8 mouse cellular contexts compared by ENCODE assay signal in genomic region chr13:102865971-102866724, GRCm38 (mm10).
DNase-seq lines count a peak whose midpoint lies in the region; ATAC-seq and TF ChIP-seq lines count a peak whose summit lies in the region.

No protein-coding gene starts in this region.

- no peak overlapping the region for H3K4me3 ChIP-seq in lung, embryonic 15.5 days
- H3K4me3 ChIP-seq in embryonic fibroblast, embryonic 13.5 days (ENCODE audit: insufficient read depth, low read length), result no peak overlapping the region
- no peak overlapping the region for H3K4me3 ChIP-seq in heart, postnatal 0 days (ENCODE audit: low read depth, low read length)

- no peaks in the 10 kb centered on the region for H3K9me3 ChIP-seq in lung, embryonic 15.5 days
- 0 out of 2 replicates have a peak, but pooled peaks cover 11% of the 10 kb centered on the region for H3K9me3 ChIP-seq in heart, postnatal 0 days (replicated peaks; ENCODE audit: control insufficient read depth, low read length)

- H3K36me3 ChIP-seq in lung, embryonic 15.5 days, result no peaks in the 10 kb centered on the region
- H3K36me3 ChIP-seq in heart, postnatal 0 days (replicated peaks; ENCODE audit: control insufficient read depth, insufficient read depth, low read length), result 0 out of 2 replicates have a peak, but pooled peaks cover 4% of the 10 kb centered on the region

- no peaks in the 10 kb centered on the region for H3K27me3 ChIP-seq in lung, embryonic 15.5 days
- H3K27me3 ChIP-seq in heart, postnatal 0 days (ENCODE audit: control insufficient read depth, insufficient read depth, low read length), result no peaks in the 10 kb centered on the region

- peak overlapping the region; percentile 94 for H3K27ac ChIP-seq in lung, embryonic 15.5 days
- H3K27ac ChIP-seq in embryonic fibroblast, embryonic 13.5 days (ENCODE audit: insufficient read depth, low read length), result peak overlapping the region; percentile 14; the same call in 1 of the 2 replicates
- peak overlapping the region; percentile 73 for H3K27ac ChIP-seq in heart, postnatal 0 days (ENCODE audit: low read depth)

- ATAC-seq in lung, embryonic 15.5 days (ENCODE audit: borderline replicate concordance, extremely low read depth, low FRiP score, low TSS enrichment), result peak; percentile 93
- peak; percentile 43 for ATAC-seq in heart, postnatal 0 days (ENCODE audit: insufficient read depth, low read depth)

- no peak for DNase-seq in lung, adult 18-20 months
- peak; percentile 50 for DNase-seq in heart, postnatal 0 days (ENCODE audit: low spot score)
- peak; percentile 26 to 50 for DNase-seq in layer of hippocampus, postnatal 14 days (ENCODE audit: low spot score in 2 of 2)
- no peak for DNase-seq in embryo, embryonic 10 days (ENCODE audit: low spot score)
- no peak for DNase-seq in cerebellum, adult 8-10 months
- no peak for DNase-seq in adipocyte (ENCODE audit: low spot score)

- no peak for TF ChIP-seq CTCF in embryonic fibroblast, embryonic 13.5 days (IDR thresholded peaks at IDR 0.05; ENCODE audit: borderline replicate concordance, insufficient read depth, low read length)
- TF ChIP-seq CTCF in heart, postnatal 0 days (IDR thresholded peaks at IDR 0.05; ENCODE audit: low read depth), result no peak

- no peak overlapping the region for H3K9ac ChIP-seq in lung, embryonic 15.5 days
- no peak overlapping the region for H3K9ac ChIP-seq in heart, postnatal 0 days (replicated peaks; ENCODE audit: low read depth, low read length)

- no peak for TF ChIP-seq EP300 in heart, postnatal 0 days (IDR thresholded peaks at IDR 0.05; ENCODE audit: low read depth)

- peaks cover 20% of the 10 kb centered on the region for H3K4me1 ChIP-seq in lung, embryonic 15.5 days
- peaks cover under 1% of the 10 kb centered on the region; the same call in 1 of the 2 replicates for H3K4me1 ChIP-seq in embryonic fibroblast, embryonic 13.5 days (ENCODE audit: control insufficient read depth, insufficient read depth, low read length)
- H3K4me1 ChIP-seq in heart, postnatal 0 days (ENCODE audit: control insufficient read depth, insufficient read depth), result peaks cover 41% of the 10 kb centered on the region

- peak overlapping the region; percentile 25 for H3K4me2 ChIP-seq in lung, embryonic 15.5 days
- H3K4me2 ChIP-seq in heart, postnatal 0 days (ENCODE audit: low read depth, low read length), result peak overlapping the region; percentile 4; the same call in 1 of the 2 replicates

- 25% methylated on average over 11 of the region's 11 CpGs for WGBS in lung, embryonic 15.5 days
- WGBS in heart, postnatal 0 days, result 19% methylated on average over 11 of the region's 11 CpGs

- no peak for TF ChIP-seq POLR2A in embryonic fibroblast, embryonic 13.5 days (IDR thresholded peaks at IDR 0.05; ENCODE audit: low read depth, low read length)

Comparison
In these comparisons a context has a peak if more than half of its experiments do, and no peak if none do; other contexts are left out.
1. H3K27ac ChIP-seq: peak in every context shown above with its lines; median percentile 94 in lung, embryonic 15.5 days; 73 in heart, postnatal 0 days; 14 in embryonic fibroblast, embryonic 13.5 days.
2. DNase-seq: peak in heart, postnatal 0 days (single experiment) and layer of hippocampus, postnatal 14 days (2 of 2); none in lung, adult 18-20 months (0 of 2), embryo, embryonic 10 days (single experiment), cerebellum, adult 8-10 months (single experiment) and adipocyte (single experiment).